Mouse (Mus musculus) embryonic facial prominence, embryonic 11.5 days (tissue): ENCODE data around the gene Epha10. TPM values are rescaled to one million over a fixed set of nuclear protein-coding genes. Genes with fewer than 3 reads are reported as not detected.

ENCODE experiments used
- ATAC-seq: fragments of 200-750 bp; cut with Nextera tagmentation; replicated peaks from 2 replicates; pipeline ENCODE4 v1.8.0; 2017; ENCODE audit warnings: low read depth; ENCODE audit not compliant: insufficient number of reproducible peaks, low FRiP score, low TSS enrichment
- DNase-seq: peaks from one replicate; pipeline ENCODE4 v3.0.0-alpha.2; 2015; ENCODE audit warnings: low spot score
- H3K27ac ChIP-seq: fragments of 300-500 bp; sonication (generic); replicated peaks from 2 replicates; pipeline ENCODE4 v1.5.1; 2014; ENCODE audit warnings: mild to moderate bottlenecking, low read depth, low read length, control low read depth
- H3K27me3 ChIP-seq: fragments of 300-500 bp; sonication (generic); 2 replicates; pipeline ENCODE4 v1.6.1; 2014; ENCODE audit warnings: mild to moderate bottlenecking, low read length, moderate library complexity, mixed read lengths; ENCODE audit not compliant: control insufficient read depth, insufficient read depth
- H3K36me3 ChIP-seq: fragments of 300-500 bp; sonication (generic); replicated peaks from 2 replicates; pipeline ENCODE4 v1.6.1; 2014; ENCODE audit warnings: low read depth, mild to moderate bottlenecking, low read length, moderate library complexity, mixed read lengths; ENCODE audit not compliant: control insufficient read depth, insufficient read depth
- H3K4me1 ChIP-seq: fragments of 300-500 bp; sonication (generic); 2 replicates; pipeline ENCODE4 v1.6.1; 2014; ENCODE audit warnings: low read length, mixed read lengths; ENCODE audit not compliant: control insufficient read depth, insufficient read depth
- H3K4me2 ChIP-seq: fragments of 300-500 bp; sonication (generic); 2 replicates; pipeline ENCODE4 v1.6.1; 2014; ENCODE audit warnings: low read depth, mild to moderate bottlenecking, control low read depth, low read length, moderate library complexity
- H3K4me3 ChIP-seq: fragments of 300-500 bp; sonication (generic); 2 replicates; pipeline ENCODE4 v1.5.1; 2014; ENCODE audit warnings: low read depth, low read length, control low read depth
- H3K9ac ChIP-seq: fragments of 300-500 bp; sonication (generic); replicated peaks from 2 replicates; pipeline ENCODE4 v1.6.1; 2014; ENCODE audit warnings: mild to moderate bottlenecking, control low read depth, low read length
- H3K9me3 ChIP-seq: fragments of 300-500 bp; sonication (generic); replicated peaks from 2 replicates; pipeline ENCODE4 v1.6.1; 2016; ENCODE audit warnings: mild to moderate bottlenecking, low read length, inconsistent platforms, mixed read lengths; ENCODE audit not compliant: control insufficient read depth
- WGBS: fragments of 180-500 bp; shearing (Covaris S2); extraction: QIAGEN DNeasy Blood & Tissue Kit; methylation state at CpG from one replicate; pipeline ENCODE4 v1.1.7; 2014; 5-methylcytosine and 5-hydroxymethylcytosine counted together
- polyA plus RNA-seq: library from polyadenylated mRNA; unstranded; fragments of >200 nt; fragmentation: Nextera tagmentation; extraction: Ambion mirVana; gene quantifications from 2 replicates; pipeline ENCODE4 v1.2.1, GENCODE M21; 2014

Epha10 gene
- polyA plus RNA-seq, 1 experiment from 2014 or later, result 0.55 TPM

DNA sequence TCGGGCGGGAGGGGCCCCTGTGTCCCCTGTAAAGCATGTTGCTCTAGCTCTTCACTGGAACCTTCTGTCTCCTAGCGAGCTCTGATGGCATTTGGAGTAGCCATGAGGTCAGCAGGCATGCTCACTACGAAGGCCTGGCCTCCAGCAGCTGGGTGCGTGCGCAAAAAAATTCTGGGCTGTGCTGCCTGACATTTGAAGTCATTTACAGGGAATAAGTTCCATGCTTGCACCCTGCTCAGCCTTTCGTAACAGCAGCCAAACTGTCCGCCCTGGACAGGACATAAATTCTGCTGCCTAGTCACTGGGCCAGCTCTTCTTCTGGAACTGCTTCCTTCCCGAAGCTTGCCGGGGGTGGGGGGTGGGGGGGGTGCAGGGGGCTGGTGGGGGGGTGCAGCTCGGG, 78.4 kb downstream of the Epha10 start:
- H3K9me3 ChIP-seq, result no peaks in the 10 kb centered on the region
- ATAC-seq (no peak), DNase-seq (no peak)
- H3K4me1 ChIP-seq, result no peaks in the 10 kb centered on the region
- H3K9ac ChIP-seq, result no peak overlapping the region
- WGBS, result 53% methylated on average over 11 of the region's 11 CpGs
- H3K4me2 ChIP-seq, result no peak overlapping the region
- no peak overlapping the region for H3K27ac ChIP-seq
- H3K36me3 ChIP-seq, result no peaks in the 10 kb centered on the region
- H3K27me3 ChIP-seq, result no peaks in the 10 kb centered on the region
- H3K4me3 ChIP-seq, result no peak overlapping the region

DNA sequence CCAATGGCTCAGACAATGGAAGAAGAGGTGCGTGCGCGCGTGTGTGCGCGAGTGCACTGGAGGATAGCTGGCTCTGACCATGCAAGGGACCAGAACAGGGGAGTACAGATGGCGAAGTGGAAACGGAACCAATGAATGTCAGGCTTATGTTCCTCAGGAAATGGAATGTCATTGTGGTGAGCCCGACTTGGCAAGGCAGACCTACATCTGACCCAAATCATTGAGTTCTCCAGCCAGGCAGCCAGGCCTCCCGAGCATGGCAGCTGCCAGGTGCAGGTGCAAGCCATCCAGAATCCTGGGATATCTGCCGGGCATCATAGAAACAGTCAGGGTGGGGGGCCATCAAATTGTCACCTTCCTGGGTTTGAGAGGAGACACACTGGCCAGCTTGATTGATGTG, 80.2 kb downstream of the Epha10 start:
- Histone ChIP-seq H3K4me1 (no peaks in the 10 kb centered on the region; the same call in 1 of the 2 replicates), H3K9ac (no peak overlapping the region), H3K4me2 (no peak overlapping the region), H3K4me3 (no peak overlapping the region), H3K27me3 (no peaks in the 10 kb centered on the region), H3K9me3 (no peaks in the 10 kb centered on the region), H3K36me3 (no peaks in the 10 kb centered on the region), H3K27ac (no peak overlapping the region)
- no peak for DNase-seq
- ATAC-seq, result no peak
- WGBS, result 92% methylated on average over 11 of the region's 11 CpGs

DNA sequence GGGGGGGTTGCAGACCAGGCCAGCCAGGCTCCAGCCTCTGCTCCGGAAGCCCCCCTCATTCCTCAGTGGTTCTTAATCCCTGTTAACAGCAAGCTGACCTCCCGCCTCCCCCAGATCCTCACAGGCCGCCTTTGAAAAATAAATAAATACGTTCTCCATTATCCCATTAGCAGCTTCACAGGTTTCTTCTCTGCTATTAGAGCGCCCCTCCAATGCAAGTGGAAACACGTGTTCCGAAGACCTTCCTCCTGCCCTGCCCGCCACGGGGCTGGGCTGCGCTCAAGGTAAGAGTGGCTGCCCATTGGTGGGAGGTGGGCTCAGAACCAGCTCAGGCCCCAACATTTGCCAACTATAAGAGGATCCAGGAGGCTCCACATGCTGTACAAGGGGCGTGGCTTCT, 81.9 kb downstream of the Epha10 start:
- no peaks in the 10 kb centered on the region for H3K9me3 ChIP-seq
- no peak overlapping the region for H3K4me3 ChIP-seq
- no peak overlapping the region for H3K9ac ChIP-seq
- ATAC-seq (0 out of 2 replicates have a peak, but pooled peaks have one; percentile 30), DNase-seq (peak; percentile 65)
- no peaks in the 10 kb centered on the region for H3K27me3 ChIP-seq
- no peak overlapping the region for H3K4me2 ChIP-seq
- no peaks in the 10 kb centered on the region for H3K36me3 ChIP-seq
- H3K4me1 ChIP-seq, result no peaks in the 10 kb centered on the region; the same call in 1 of the 2 replicates
- no peak overlapping the region for H3K27ac ChIP-seq
- 37% methylated on average over 11 of the region's 11 CpGs for WGBS

DNA sequence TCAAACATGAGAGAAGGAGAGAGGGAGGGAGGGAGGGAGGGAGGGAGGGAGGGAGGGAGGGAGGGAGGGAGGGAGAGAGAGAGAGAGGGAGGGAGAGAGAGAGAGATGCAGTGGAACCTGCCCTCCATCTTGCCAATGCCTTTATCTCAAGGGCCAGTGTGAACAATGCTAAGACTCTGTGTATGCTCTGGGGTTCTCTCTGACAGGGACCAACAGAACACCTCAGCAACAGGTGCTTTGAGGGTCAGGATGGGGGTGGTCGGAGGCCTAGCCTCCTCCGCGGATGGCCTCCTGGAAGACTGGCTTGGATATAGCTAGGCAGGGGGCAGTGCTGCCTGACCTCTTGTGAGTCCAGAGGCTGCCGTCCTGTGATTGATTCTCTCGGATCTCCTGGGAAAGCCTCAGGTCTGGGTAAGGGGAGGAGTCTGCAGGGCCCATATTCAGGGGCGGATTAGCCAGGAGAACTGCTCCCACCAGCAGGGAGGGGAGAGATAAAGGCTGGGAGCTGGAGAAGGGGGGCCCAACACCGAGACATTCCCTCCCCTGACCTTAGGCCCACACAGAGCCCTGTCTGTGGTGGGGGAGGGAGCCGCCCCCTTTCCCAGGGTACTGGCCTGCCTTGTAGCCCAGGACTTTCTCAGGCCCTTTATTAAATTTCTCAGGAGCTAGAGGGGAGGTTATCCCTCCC, 84.4 kb downstream of the Epha10 start:
- Histone ChIP-seq H3K4me3 (no peak overlapping the region), H3K4me2 (no peak overlapping the region), H3K9ac (no peak overlapping the region; the same call in 1 of the 2 replicates), H3K27me3 (no peaks in the 10 kb centered on the region), H3K9me3 (no peaks in the 10 kb centered on the region), H3K36me3 (no peaks in the 10 kb centered on the region), H3K27ac (no peak overlapping the region; the same call in 1 of the 2 replicates), H3K4me1 (peaks cover 11% of the 10 kb centered on the region)
- ATAC-seq (peak; percentile 42; the same call in 1 of the 2 replicates), DNase-seq (no peak)
- WGBS, result 15% methylated on average over 8 of the region's 8 CpGs

Other genes with a start within 250 kb of the Epha10 start
- 2.1 and 3.4 TPM in 2 replicates for gene Pou3f1, start 224.1 kb upstream of the Epha10 start, polyA plus RNA-seq
- 77.1 and 90.3 TPM in 2 replicates for gene Utp11, start 187.3 kb upstream of the Epha10 start, polyA plus RNA-seq
- 9.7 and 10.7 TPM in 2 replicates for gene Fhl3, start 180.2 kb upstream of the Epha10 start, polyA plus RNA-seq
- gene Sf3a3, start 166.1 kb upstream of the Epha10 start, polyA plus RNA-seq, result 236 and 240 TPM in 2 replicates
- gene Inpp5b, start 139.0 kb upstream of the Epha10 start, polyA plus RNA-seq, result 26.2 and 28.2 TPM in 2 replicates
- 12.3 and 12.6 TPM in 2 replicates for gene Mtf1, start 78.8 kb upstream of the Epha10 start, polyA plus RNA-seq
- gene Yrdc, start 30.2 kb upstream of the Epha10 start, polyA plus RNA-seq, result 39.9 and 41.0 TPM in 2 replicates
- 39.8 and 43.3 TPM in 2 replicates for gene 1110065P20Rik, start 29.7 kb upstream of the Epha10 start, polyA plus RNA-seq
- gene Maneal, start 18.7 kb upstream of the Epha10 start, polyA plus RNA-seq, result 1.9 and 2.4 TPM in 2 replicates
- gene 9930104L06Rik, start 56.1 kb downstream of the Epha10 start, polyA plus RNA-seq, result 3.8 and 5.5 TPM in 2 replicates
- 191 and 200 TPM in 2 replicates for gene Cdca8, start 58.4 kb downstream of the Epha10 start, polyA plus RNA-seq
- 8.0 and 11.0 TPM in 2 replicates for gene Rspo1, start 105.5 kb downstream of the Epha10 start, polyA plus RNA-seq
- gene Gnl2, start 135.7 kb downstream of the Epha10 start, polyA plus RNA-seq, result 94.4 and 99.3 TPM in 2 replicates
- gene Dnali1, start 184.8 kb downstream of the Epha10 start, polyA plus RNA-seq, result 0.22 and 0.35 TPM in 2 replicates
- 43.1 and 45.3 TPM in 2 replicates for gene Snip1, start 185.8 kb downstream of the Epha10 start, polyA plus RNA-seq
- 103 and 104 TPM in 2 replicates for gene Meaf6, start 204.2 kb downstream of the Epha10 start, polyA plus RNA-seq
- 0.31 and 0.45 TPM in 2 replicates for gene Zc3h12a, start 246.9 kb downstream of the Epha10 start, polyA plus RNA-seq